Mouse (Mus musculus): ENCODE measurements around the gene Trim30b.
"Not testable (repeated sequence)": the region's sequence is repeated elsewhere in the genome, so short reads cannot be mapped to it uniquely, and the experiment has no call there.

Gene Trim30b

GRCm38 (mm10) chr7:104369736-104370414 lies at the start of gene Trim30b:
Gene Trim30b, minus strand, starts transcription at chr7:104369884.
- DNase-seq (ENCODE audit: low spot score), result no peak

DNA sequence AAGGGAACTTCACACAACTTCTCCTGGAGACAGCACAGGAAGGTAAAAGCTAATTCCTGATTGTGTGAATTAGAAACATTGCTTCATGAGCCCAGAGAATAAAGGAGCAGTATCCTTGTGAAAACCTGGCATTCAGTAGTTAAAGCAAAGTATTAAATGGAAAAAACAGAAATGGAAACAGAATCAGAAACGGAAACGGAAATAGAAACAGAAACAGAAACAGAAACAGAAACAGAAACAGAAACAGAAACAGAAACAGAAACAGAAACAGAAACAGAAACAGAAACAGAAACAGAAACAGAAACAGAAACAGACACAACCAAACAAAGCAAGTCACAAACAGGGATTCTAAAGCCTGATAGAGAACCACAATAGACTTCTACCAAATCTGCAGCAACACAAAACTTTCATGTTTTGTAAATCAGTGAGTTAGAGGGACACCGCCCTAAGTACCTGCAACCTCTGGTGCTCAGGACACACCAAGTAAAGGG lies 34.8 kb upstream of the Trim30b start:
- DNase-seq (ENCODE audit: low spot score), result no peak

DNA sequence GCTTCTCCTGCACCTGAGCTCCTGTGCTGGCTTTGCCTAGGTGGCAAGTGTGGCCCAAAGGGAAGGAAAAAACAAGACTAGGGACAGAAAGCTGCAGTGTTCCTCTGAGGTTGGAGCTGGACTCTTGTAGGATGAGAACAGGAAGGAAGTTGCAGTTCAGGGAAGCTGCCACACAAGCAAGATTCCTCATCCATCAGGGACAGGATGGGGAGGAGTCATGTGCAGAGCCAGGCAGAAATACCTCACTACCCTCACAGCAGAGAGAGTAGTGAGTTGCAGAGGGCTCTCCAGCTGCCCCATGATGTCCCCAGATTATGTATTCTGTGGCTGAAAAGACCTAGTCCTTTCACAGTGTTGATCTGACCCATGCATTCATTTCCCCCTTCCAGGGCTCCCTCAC lies 31.5 kb upstream of the Trim30b start:
- no peak for DNase-seq (ENCODE audit: low spot score)

DNA sequence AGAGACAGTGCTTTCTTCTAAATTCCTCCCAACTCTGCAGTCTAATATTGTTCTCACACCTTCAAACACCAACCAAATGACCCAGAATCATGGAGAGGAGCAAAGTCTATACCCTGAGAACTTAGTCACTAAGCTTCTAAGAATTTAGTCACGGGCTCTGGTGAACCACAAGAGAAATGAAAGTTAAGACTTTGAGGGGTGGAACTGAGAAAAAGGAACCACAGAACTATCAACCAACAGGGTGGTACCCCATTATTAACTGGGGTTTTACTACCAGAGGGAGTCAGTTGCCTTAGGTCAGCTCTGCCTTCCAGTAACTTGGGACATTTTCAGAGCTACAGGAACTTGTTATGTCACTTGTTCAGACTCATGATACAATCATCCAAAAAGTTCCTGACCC lies 31.0 kb upstream of the Trim30b start, which contains the start of gene Trim30c:
Trim30c (minus strand) TSS at position 140 of the 400 bp plus-strand sequence.
- DNase-seq (ENCODE audit: low spot score), result no peak

DNA sequence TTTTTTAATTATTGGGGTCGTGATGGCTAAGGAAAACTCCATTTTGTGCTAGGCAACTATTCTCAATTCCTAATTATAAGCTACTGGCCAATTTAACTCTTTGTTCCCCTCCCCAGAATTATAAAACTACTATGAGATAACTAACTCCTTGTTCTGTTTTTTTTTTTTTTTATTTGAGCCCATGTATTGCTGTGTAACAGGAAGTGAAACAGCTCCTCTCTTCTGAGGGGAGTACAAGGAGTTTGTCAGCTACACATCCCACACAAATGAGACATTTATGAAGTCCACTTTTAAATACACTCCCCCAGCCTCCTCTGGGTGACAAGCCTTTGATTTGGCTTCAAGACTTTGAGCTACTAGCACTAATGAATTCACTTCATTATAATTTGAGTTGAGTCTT lies 28.8 kb upstream of the Trim30b start:
- no peak for DNase-seq (ENCODE audit: low spot score)

DNA sequence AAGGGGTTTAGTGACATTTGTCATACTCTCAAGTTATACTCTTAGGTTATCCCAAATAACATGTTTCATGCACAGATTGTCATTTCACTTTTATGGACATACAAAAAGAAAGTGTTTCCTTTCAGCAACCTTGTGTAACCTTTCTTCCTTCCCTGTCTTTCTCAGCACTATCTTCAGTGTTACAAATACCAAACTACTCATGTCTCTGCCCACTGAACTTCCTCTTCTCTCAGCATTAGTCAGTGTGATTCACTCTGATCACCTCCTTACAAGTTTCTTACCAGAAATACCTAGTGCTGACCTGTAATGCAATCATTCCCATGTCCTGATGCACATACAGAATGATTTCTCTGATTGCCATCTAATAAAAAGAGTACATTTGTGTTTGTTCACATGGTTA lies 3.3 kb downstream of the Trim30b start:
- no peak for DNase-seq (ENCODE audit: low spot score)

- DNase-seq (ENCODE audit: low spot score), result no peak
Measured at GRCm38 (mm10) chr7:104353600-104353967, 16.1 kb downstream of the Trim30b start.

GRCm38 (mm10) chr7:104352717-104353599 lies 16.7 kb downstream of the Trim30b start, which contains the start of gene Trim12c:
Gene Trim12c, minus strand, starts transcription at chr7:104353362.
- no peak for DNase-seq (ENCODE audit: low spot score)

- not testable (repeated sequence) for DNase-seq (ENCODE audit: low spot score)
Measured at GRCm38 (mm10) chr7:104348043-104348442, 21.6 kb downstream of the Trim30b start.

GRCm38 (mm10) chr7:104340744-104341143 lies 28.9 kb downstream of the Trim30b start:
- DNase-seq (ENCODE audit: low spot score), result not testable (repeated sequence)

DNA sequence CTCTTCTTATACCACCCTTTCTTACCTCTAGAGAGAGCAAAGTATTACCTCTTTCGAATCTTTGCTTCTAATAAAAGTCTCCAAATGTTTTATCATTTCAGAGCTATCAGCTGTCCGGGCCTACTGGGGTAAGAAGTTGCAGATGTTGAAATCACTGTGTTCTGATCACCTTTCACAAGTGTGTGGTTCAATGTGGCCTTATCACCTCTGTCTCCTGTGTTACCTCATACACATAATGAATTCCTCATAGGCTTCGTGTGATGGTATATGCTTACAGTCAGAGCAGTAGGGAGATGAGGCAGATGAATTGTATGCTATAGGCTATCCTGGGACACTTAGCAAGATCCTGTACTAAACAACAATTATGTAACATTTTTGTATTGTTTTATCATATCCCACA lies 34.1 kb downstream of the Trim30b start:
- not testable (repeated sequence) for DNase-seq (ENCODE audit: low spot score)

- DNase-seq (ENCODE audit: low spot score), result not testable (repeated sequence)
Measured at GRCm38 (mm10) chr7:104329171-104329570, 40.5 kb downstream of the Trim30b start, which contains the start of gene Trim34b. Gene Trim34b, plus strand, starts transcription at chr7:104329471.

DNA sequence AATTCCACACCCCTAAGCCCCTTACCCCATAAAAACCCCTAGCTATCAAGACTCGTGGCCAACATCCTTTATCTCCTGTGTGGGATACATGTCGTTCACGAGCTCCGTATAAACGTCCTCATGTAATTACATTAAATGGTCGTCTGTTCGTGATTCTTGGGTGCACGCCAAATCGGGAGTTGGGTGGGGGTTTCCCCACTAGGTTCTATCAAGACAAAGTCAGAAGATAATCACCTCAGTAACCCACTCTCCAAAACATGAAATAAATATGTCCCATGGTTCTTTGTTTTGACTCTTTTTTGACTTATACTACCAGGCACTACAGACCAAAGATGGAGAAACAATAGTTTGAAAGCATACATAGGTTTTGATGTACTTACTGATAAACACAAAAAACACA lies 47.7 kb downstream of the Trim30b start:
- DNase-seq (ENCODE audit: low spot score), result no peak

GRCm38 (mm10) chr7:104315369-104316080 lies 54.2 kb downstream of the Trim30b start, which contains the start of gene Trim12a:
Gene Trim12a, minus strand, starts transcription at chr7:104315466.
- not testable (repeated sequence) for DNase-seq (ENCODE audit: low spot score)

- DNase-seq (ENCODE audit: low spot score), result no peak
Measured at GRCm38 (mm10) chr7:104314796-104315353, 54.8 kb downstream of the Trim30b start.
